Mouse (Mus musculus): ENCODE data around the gene Cog5. TPM values are rescaled to one million over a fixed set of nuclear protein-coding genes. Genes with fewer than 3 reads are reported as not detected.

Gene Cog5
- total and polyA plus RNA-seq, 3 experiments = 34.8 to 42.7 (median 39.3) TPM

DNA sequence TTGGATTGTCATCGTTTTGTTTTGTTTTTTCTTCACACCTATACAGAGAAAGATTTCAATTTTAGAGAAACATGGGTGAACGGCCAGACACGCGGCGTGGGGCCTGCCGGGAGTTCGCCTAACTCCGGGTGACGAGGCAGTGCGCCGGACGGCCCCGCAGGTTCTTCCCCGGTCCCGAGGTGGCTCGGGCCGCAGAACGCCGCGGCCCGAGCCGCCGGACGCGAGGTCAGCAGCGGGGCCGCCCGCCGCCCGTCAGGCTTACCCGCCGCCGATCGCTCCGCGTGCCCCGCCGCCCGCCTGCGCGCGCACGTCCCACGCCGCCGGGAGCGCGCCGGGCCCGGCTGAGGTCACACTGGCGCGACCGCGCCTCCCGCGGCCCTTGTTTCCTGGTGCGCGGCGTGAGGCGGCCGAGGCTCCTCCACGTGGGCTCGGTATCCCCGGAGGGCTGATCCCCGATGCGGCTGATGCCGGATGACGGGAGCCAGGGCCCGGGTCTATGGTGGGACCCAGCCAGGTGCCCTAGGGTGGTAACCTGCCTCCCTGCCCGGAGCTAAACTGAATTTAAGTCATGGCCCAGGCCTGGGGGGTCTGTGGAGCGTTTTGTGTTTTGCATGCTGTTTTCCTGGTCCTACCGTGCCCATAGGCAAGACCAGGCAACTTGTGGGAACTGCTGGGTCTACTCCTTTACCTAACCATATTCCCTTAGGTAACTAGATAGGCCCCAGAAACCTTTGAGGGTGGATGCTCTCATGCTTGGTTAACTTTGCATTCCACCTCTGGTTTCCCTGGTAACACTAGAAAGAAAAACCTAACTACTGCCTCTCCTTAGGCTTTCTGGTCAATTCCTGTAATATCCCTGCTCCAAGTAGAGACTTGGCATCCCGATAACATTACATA is 20.1 kb upstream of the Cog5 start, which contains the start of gene Bcap29:
Gene Bcap29 (minus strand): TSS at position 316 of the 897 bp plus-strand sequence.
- peaks cover 9 to 39% of the 10 kb centered on the region in 2 experiments for H3K36me3 ChIP-seq (replicated peaks in 1 of 2; ENCODE audit: control insufficient read depth in 1 of 2, insufficient read depth in 1 of 2, low read length in 1 of 2)
- H3K4me2 ChIP-seq (ENCODE audit: insufficient read depth, low read depth, poor library complexity, severe bottlenecking) = peak within 1 kb of the TSS; percentile 85
- H3K4me3 ChIP-seq (replicated peaks in 1 of 3; ENCODE audit: low read depth in 2 of 3, low read length in 2 of 3, poor library complexity in 1 of 3) = peak within 1 kb of the TSS; percentile 65 to 92 (median 80)
- no peaks in the 10 kb centered on the region for H3K9me3 ChIP-seq (replicated peaks; ENCODE audit: low read length)
- no peaks in the 10 kb centered on the region for H3K27me3 ChIP-seq (replicated peaks)
- DNase-seq (ENCODE audit: extremely low read depth) = peak; percentile 60
- H3K9ac ChIP-seq (ENCODE audit: insufficient read depth, low read depth) = peak within 1 kb of the TSS; percentile 87
- dilution Hi-C loops (cut with MboI; ENCODE audit: extremely low pct_ligation_motif_present, extremely low pct_unique_long_range_greater_than_20kb, low sequenced_read_pairs) = no loop called here
- TF ChIP-seq SIN3A (IDR thresholded peaks at IDR 0.05; ENCODE audit: low read length) (peak; percentile 65), ELF1 (IDR thresholded peaks at IDR 0.05; ENCODE audit: low read depth, low read length) (peak; percentile 86), PAX5 (IDR thresholded peaks at IDR 0.05; ENCODE audit: low read length) (no peak), RAD21 (IDR thresholded peaks at IDR 0.05; ENCODE audit: low read depth, low read length) (no peak), E2F4 (IDR thresholded peaks at IDR 0.05; ENCODE audit: insufficient replicate concordance, low read depth, low read length) (no peak), MXI1 (IDR thresholded peaks at IDR 0.05; ENCODE audit: low read depth, low read length) (peak; percentile 97), ETS1 (conservative IDR thresholded peaks at IDR 0.05; ENCODE audit: low read depth, low read length) (no peak), GABPA (IDR thresholded peaks at IDR 0.05; ENCODE audit: insufficient replicate concordance, low read depth, low read length) (no peak), CHD2 (IDR thresholded peaks at IDR 0.05; ENCODE audit: low read length) (no peak), EP300 (IDR thresholded peaks at IDR 0.05; ENCODE audit: low read length) (no peak), MAZ (IDR thresholded peaks at IDR 0.05; ENCODE audit: low read depth, low read length) (no peak), MAFK (IDR thresholded peaks at IDR 0.05; ENCODE audit: insufficient replicate concordance, low read length) (no peak), ZNF384 (IDR thresholded peaks at IDR 0.05; ENCODE audit: low read depth, low read length) (no peak), POLR2A (IDR thresholded peaks at IDR 0.05; ENCODE audit: low read depth, low read length) (peak; percentile 75), USF2 (conservative IDR thresholded peaks at IDR 0.05; ENCODE audit: low read depth, low read length) (no peak), BHLHE40 (IDR thresholded peaks at IDR 0.05; ENCODE audit: low read depth, low read length) (no peak; the same call in 1 of the 2 replicates), ZKSCAN1 (IDR thresholded peaks at IDR 0.05; ENCODE audit: borderline replicate concordance, low read depth, low read length) (no peak), MYC (IDR thresholded peaks at IDR 0.05; ENCODE audit: low read depth, low read length) (peak; percentile 90), KAT2A (IDR thresholded peaks at IDR 0.05; ENCODE audit: insufficient replicate concordance, low read length) (0 out of 2 replicates have a peak, but pooled peaks have one; percentile 10), NRF1 (IDR thresholded peaks at IDR 0.05; ENCODE audit: low read depth, low read length) (peak; percentile 78), USF1 (IDR thresholded peaks at IDR 0.05; ENCODE audit: low read depth, low read length) (peak; percentile 17; the same call in 1 of the 2 replicates), ZMIZ1 (IDR thresholded peaks at IDR 0.05; ENCODE audit: low read depth, low read length) (peak; percentile 82), MEF2A (IDR thresholded peaks at IDR 0.05; ENCODE audit: borderline replicate concordance, low read depth, low read length) (peak; percentile 40), JUND (conservative IDR thresholded peaks at IDR 0.05; ENCODE audit: low read depth, low read length) (no peak), NELFE (IDR thresholded peaks at IDR 0.05; ENCODE audit: low read depth, low read length) (peak; percentile 64; the same call in 1 of the 2 replicates), IRF4 (IDR thresholded peaks at IDR 0.05; ENCODE audit: low read depth, low read length) (no peak), RCOR1 (conservative IDR thresholded peaks at IDR 0.05; ENCODE audit: low read depth, low read length) (no peak), POLR2AphosphoS2 (IDR thresholded peaks at IDR 0.05; ENCODE audit: low read depth, low read length) (0 out of 2 replicates have a peak, but pooled peaks have one; percentile 30), TCF12 (IDR thresholded peaks at IDR 0.05; ENCODE audit: low read depth, low read length) (peak; percentile 72), SMC3 (IDR thresholded peaks at IDR 0.05; ENCODE audit: low read depth, low read length) (no peak), UBTF (IDR thresholded peaks at IDR 0.05; ENCODE audit: low read depth, low read length) (no peak), CHD1 (IDR thresholded peaks at IDR 0.05; ENCODE audit: low read depth, low read length) (no peak), JUN (IDR thresholded peaks at IDR 0.05; ENCODE audit: insufficient read depth, low read depth, low read length) (no peak), ZC3H11A (IDR thresholded peaks at IDR 0.05; ENCODE audit: low read depth, low read length) (no peak), MAX (IDR thresholded peaks at IDR 0.05; ENCODE audit: low read length) (peak; percentile 94; the same call in 1 of the 2 replicates), TBP (conservative IDR thresholded peaks at IDR 0.05; ENCODE audit: low read depth, low read length) (no peak), HCFC1 (IDR thresholded peaks at IDR 0.05; ENCODE audit: low read depth, low read length) (peak; percentile 72), CTCF (conservative IDR thresholded peaks at IDR 0.05 in 1 of 2, IDR thresholded peaks at IDR 0.05 in 1 of 2; ENCODE audit: low read depth in 2 of 2, low read length in 2 of 2) (no peak)
- peak within 1 kb of the TSS; percentile 47; the same call in 1 of the 2 replicates for H3K27ac ChIP-seq (ENCODE audit: insufficient read depth, low read depth)
- in situ Hi-C loops (cut with MboI; ENCODE audit: low pct_ligation_motif_present, low pct_unique_long_range_greater_than_20kb, low sequenced_read_pairs) = no loop called here
- peaks cover 10% of the 10 kb centered on the region for H3K79me2 ChIP-seq (replicated peaks; ENCODE audit: control insufficient read depth, extremely low read depth, insufficient read depth, poor library complexity, severe bottlenecking)
- H3K4me1 ChIP-seq (ENCODE audit: control insufficient read depth in 1 of 2, insufficient read depth in 2 of 2) = peaks cover 6 to 28% of the 10 kb centered on the region in 2 experiments; a peak in 2 of 4 replicates

All from CH12.LX (cell line).